Mouse (Mus musculus): ENCODE measurements around the gene Nfatc4.

DNA sequence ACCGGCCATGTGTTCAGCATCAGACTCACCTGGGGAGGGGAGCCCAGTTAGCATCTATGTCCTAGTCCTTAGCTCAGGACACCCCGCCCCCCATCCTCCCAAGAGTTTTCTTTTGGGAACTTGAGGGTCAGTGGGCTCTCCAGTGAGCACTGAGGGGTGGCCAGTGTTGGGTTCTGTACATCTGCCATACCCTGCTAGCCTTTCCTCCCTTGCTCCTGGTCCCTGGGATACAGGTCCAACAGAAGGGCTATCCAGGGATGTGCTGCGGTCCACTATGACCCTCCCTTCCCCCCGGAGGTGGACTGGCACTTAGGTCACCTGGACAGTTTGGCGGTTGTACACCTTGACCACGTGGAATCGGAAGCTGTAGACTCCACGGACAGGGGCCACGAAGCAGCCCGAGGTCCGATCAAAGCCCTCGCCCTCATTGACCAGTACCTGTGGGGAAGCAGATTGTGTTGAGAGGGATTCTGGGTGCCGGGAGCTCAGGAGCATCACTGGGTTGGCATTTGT, 60.3 kb downstream of the Nfatc4 start:
- TF ChIP-seq CTCF (IDR thresholded peaks at IDR 0.05; ENCODE audit: low read depth, low read length) (no peak), TAL1 (conservative IDR thresholded peaks at IDR 0.05; ENCODE audit: low read depth, low read length) (no peak)

Data from G1E (cell line).